Mouse (Mus musculus): ENCODE measurements around the gene Nrcam.
A peak's percentile ranks its signal among the peaks of the same experiment; 100 is the strongest.

Nrcam gene

GRCm38 (mm10) chr12:44357881-44358280, 29.2 kb downstream of the Nrcam start:
- no peak for DNase-seq (ENCODE audit: low spot score in 2 of 2)

GRCm38 (mm10) chr12:44371076-44371710, 42.5 kb downstream of the Nrcam start:
- DNase-seq (ENCODE audit: low spot score in 2 of 2): no peak

GRCm38 (mm10) chr12:44375956-44376355, 47.3 kb downstream of the Nrcam start:
- no peak for DNase-seq (ENCODE audit: low spot score in 2 of 2)

- no peak for DNase-seq (ENCODE audit: low spot score in 2 of 2)
Measured at GRCm38 (mm10) chr12:44378431-44379161, 49.9 kb downstream of the Nrcam start.

GRCm38 (mm10) chr12:44380805-44381204, 52.1 kb downstream of the Nrcam start:
- DNase-seq (ENCODE audit: low spot score in 2 of 2): peak; percentile 75 to 82

GRCm38 (mm10) chr12:44386398-44386797, 57.7 kb downstream of the Nrcam start:
- DNase-seq (ENCODE audit: low spot score in 2 of 2): no peak

- DNase-seq (ENCODE audit: low spot score in 2 of 2): no peak
Measured at GRCm38 (mm10) chr12:44388220-44388619, 59.5 kb downstream of the Nrcam start.

GRCm38 (mm10) chr12:44390391-44391137, 61.9 kb downstream of the Nrcam start:
- DNase-seq (ENCODE audit: low spot score in 2 of 2): no peak

- DNase-seq (ENCODE audit: low spot score in 2 of 2): no peak
Measured at GRCm38 (mm10) chr12:44394901-44395300, 66.2 kb downstream of the Nrcam start.

- peak in 1 of 2 experiments; percentile 41 for DNase-seq (ENCODE audit: low spot score in 2 of 2)
Measured at GRCm38 (mm10) chr12:44397782-44398181, 69.1 kb downstream of the Nrcam start.

- no peak for DNase-seq (ENCODE audit: low spot score in 2 of 2)
Measured at GRCm38 (mm10) chr12:44402134-44402533, 73.4 kb downstream of the Nrcam start.

GRCm38 (mm10) chr12:44403270-44403669, 74.6 kb downstream of the Nrcam start:
- DNase-seq (ENCODE audit: low spot score in 2 of 2): no peak

- no peak for DNase-seq (ENCODE audit: low spot score in 2 of 2)
Measured at GRCm38 (mm10) chr12:44403731-44404424, 75.2 kb downstream of the Nrcam start.

- DNase-seq (ENCODE audit: low spot score in 2 of 2): peak; percentile 73 to 81
Measured at GRCm38 (mm10) chr12:44409786-44410185, 81.1 kb downstream of the Nrcam start.

GRCm38 (mm10) chr12:44411031-44411430, 82.3 kb downstream of the Nrcam start:
- no peak for DNase-seq (ENCODE audit: low spot score in 2 of 2)

GRCm38 (mm10) chr12:44422154-44422866, 93.6 kb downstream of the Nrcam start:
- no peak for DNase-seq (ENCODE audit: low spot score in 2 of 2)

GRCm38 (mm10) chr12:44422867-44423255, 94.2 kb downstream of the Nrcam start:
- DNase-seq (ENCODE audit: low spot score in 2 of 2): no peak

- DNase-seq (ENCODE audit: low spot score in 2 of 2): no peak
Measured at GRCm38 (mm10) chr12:44424011-44424410, 95.3 kb downstream of the Nrcam start.

- DNase-seq (ENCODE audit: low spot score in 2 of 2): no peak
Measured at GRCm38 (mm10) chr12:44425040-44425439, 96.4 kb downstream of the Nrcam start.

- no peak for DNase-seq (ENCODE audit: low spot score in 2 of 2)
Measured at GRCm38 (mm10) chr12:44430335-44430734, 101.7 kb downstream of the Nrcam start.

- DNase-seq (ENCODE audit: low spot score in 2 of 2): peak; percentile 71 to 79
Measured at GRCm38 (mm10) chr12:44430996-44431395, 102.3 kb downstream of the Nrcam start.

All from right cerebral cortex, adult 2 months (tissue).